Mouse (Mus musculus) megakaryocyte progenitor cell, adult 5-6 weeks (primary cell): ENCODE results near the gene Tmcc3. TPM values are rescaled to one million over a fixed set of nuclear protein-coding genes. Genes with fewer than 3 reads are reported as not detected.
"Not testable (repeated sequence)": the region's sequence is repeated elsewhere in the genome, so short reads cannot be mapped to it uniquely, and the experiment has no call there.

Source experiments
- ATAC-seq: replicated peaks from 2 replicates; pipeline ENCODE4 v1.8.0; 2016; ENCODE audit warnings: mild to moderate bottlenecking, moderate TSS enrichment, inconsistent platforms; ENCODE audit not compliant: poor library complexity
- total RNA-seq, 2 experiments: library from RNA; stranded (forward) in 1 of 2; stranded (reverse) in 1 of 2; fragments of 157-497, 149-512 nt in 1 of 2; fragments of 200-1000 nt in 1 of 2; gene quantifications; 2 replicates each; pipeline versions ENCODE4 v1.2.3 to v1.2.4; 2015 to 2017

Gene Tmcc3
- total RNA-seq, 2 experiments from 2014 or later, result 0.49 TPM; not detected in 1

GRCm38 (mm10) chr10:94569731-94570130 lies 258.0 kb downstream of the Tmcc3 start:
- no peak for ATAC-seq

- ATAC-seq, result peak; percentile 74
Measured at GRCm38 (mm10) chr10:94571927-94572620, 260.3 kb downstream of the Tmcc3 start.

- ATAC-seq, result no peak
Measured at GRCm38 (mm10) chr10:94572772-94573171, 261.0 kb downstream of the Tmcc3 start.

- no peak for ATAC-seq
Measured at GRCm38 (mm10) chr10:94574451-94575333, 262.9 kb downstream of the Tmcc3 start.

- peak; percentile 65 for ATAC-seq
Measured at GRCm38 (mm10) chr10:94575958-94576357, 264.2 kb downstream of the Tmcc3 start.

- no peak for ATAC-seq
Measured at GRCm38 (mm10) chr10:94578870-94579269, 267.1 kb downstream of the Tmcc3 start.

- no peak for ATAC-seq
Measured at GRCm38 (mm10) chr10:94581384-94581783, 269.6 kb downstream of the Tmcc3 start.

- ATAC-seq, result no peak
Measured at GRCm38 (mm10) chr10:94583714-94584113, 272.0 kb downstream of the Tmcc3 start.

GRCm38 (mm10) chr10:94584851-94585359 lies 273.2 kb downstream of the Tmcc3 start:
- ATAC-seq, result no peak

GRCm38 (mm10) chr10:94585819-94586218 lies 274.1 kb downstream of the Tmcc3 start:
- no peak for ATAC-seq

- no peak for ATAC-seq
Measured at GRCm38 (mm10) chr10:94588976-94589375, 277.2 kb downstream of the Tmcc3 start.

GRCm38 (mm10) chr10:94595705-94596104 lies 284.0 kb downstream of the Tmcc3 start:
- no peak for ATAC-seq

GRCm38 (mm10) chr10:94599846-94600245 lies 288.1 kb downstream of the Tmcc3 start:
- not testable (repeated sequence) for ATAC-seq

GRCm38 (mm10) chr10:94601034-94601433 lies 289.3 kb downstream of the Tmcc3 start:
- peak; percentile 64 for ATAC-seq

GRCm38 (mm10) chr10:94605491-94605890 lies 293.7 kb downstream of the Tmcc3 start:
- peak; percentile 64 for ATAC-seq

- ATAC-seq, result peak; percentile 97
Measured at GRCm38 (mm10) chr10:94609309-94609777, 297.6 kb downstream of the Tmcc3 start.

GRCm38 (mm10) chr10:94611228-94611968 lies 299.6 kb downstream of the Tmcc3 start:
- ATAC-seq, result no peak

GRCm38 (mm10) chr10:94611969-94612440 lies 300.3 kb downstream of the Tmcc3 start:
- no peak for ATAC-seq

GRCm38 (mm10) chr10:94619586-94619985 lies 307.8 kb downstream of the Tmcc3 start:
- ATAC-seq, result no peak

- no peak for ATAC-seq
Measured at GRCm38 (mm10) chr10:94620561-94620960, 308.8 kb downstream of the Tmcc3 start.
